ENCODE assay signal across 8 mouse cellular contexts in the genomic region with DNA sequence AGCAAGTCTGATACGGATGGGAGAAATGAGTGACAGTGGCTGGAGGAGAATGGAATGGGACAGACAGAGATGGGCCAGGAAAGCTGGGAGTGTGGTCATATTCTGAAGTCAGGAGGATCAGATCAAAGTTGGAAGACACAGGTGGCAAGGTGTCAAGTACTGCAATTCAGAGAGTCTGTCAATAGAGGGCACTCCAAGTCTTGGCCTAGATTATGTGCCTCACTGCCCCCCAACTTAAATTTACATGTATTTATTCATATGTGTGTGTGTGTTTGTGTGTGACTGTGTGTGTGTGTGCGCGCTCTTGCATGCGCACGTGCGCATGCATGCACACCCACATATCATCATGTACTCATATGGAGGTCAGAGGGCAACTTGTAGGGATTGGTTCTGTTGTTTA.
DNase-seq lines count a peak whose midpoint lies in the region; ATAC-seq and TF ChIP-seq lines count a peak whose summit lies in the region.

No protein-coding gene starts in this region.

- peak; percentile 66; the same call in 1 of the 2 replicates for TF ChIP-seq CTCF in brain, embryonic 14.5 days (IDR thresholded peaks at IDR 0.05; ENCODE audit: borderline replicate concordance, extremely low read depth, insufficient read depth, insufficient read length)

- no peak overlapping the region for H3K4me3 ChIP-seq in forebrain, embryonic 11.5 days (ENCODE audit: low read depth, low read length)

- ATAC-seq in forebrain, embryonic 11.5 days (replicated peaks; ENCODE audit: low FRiP score), result peak; percentile 73

- no peaks in the 10 kb centered on the region; the same call in 1 of the 2 replicates for H3K4me1 ChIP-seq in forebrain, embryonic 11.5 days (replicated peaks; ENCODE audit: control insufficient read depth, insufficient read depth, low read length)

- H3K27me3 ChIP-seq in forebrain, embryonic 11.5 days (ENCODE audit: control insufficient read depth, insufficient read depth, low read length), result no peaks in the 10 kb centered on the region

- H3K9ac ChIP-seq in forebrain, embryonic 11.5 days (ENCODE audit: low read length), result no peak overlapping the region; the same call in 1 of the 2 replicates

- 0 out of 2 replicates have a peak overlapping the region, but pooled peaks have one; percentile 8 for H3K4me2 ChIP-seq in forebrain, embryonic 11.5 days (ENCODE audit: low read depth, low read length, severe bottlenecking)

- WGBS in forebrain, embryonic 11.5 days, result 58% methylated on average over 6 of the region's 6 CpGs

- no peak for TF ChIP-seq POLR2A in brain, embryonic 14.5 days (IDR thresholded peaks at IDR 0.05; ENCODE audit: borderline replicate concordance, extremely low read depth, insufficient read depth, insufficient read length, poor library complexity, severe bottlenecking)

- H3K36me3 ChIP-seq in forebrain, embryonic 11.5 days (ENCODE audit: control insufficient read depth, insufficient read depth, low read length), result no peaks in the 10 kb centered on the region

- H3K9me3 ChIP-seq in forebrain, embryonic 11.5 days (ENCODE audit: control insufficient read depth, low read length), result no peaks in the 10 kb centered on the region

- peak; percentile 24 for DNase-seq in adrenal gland, postnatal 10 days
- no peak for DNase-seq in adrenal gland, postnatal 4 days (ENCODE audit: low spot score in 2 of 2)
- peak; percentile 59 for DNase-seq in 416B (ENCODE audit: low read depth)
- DNase-seq in brain, embryonic 14.5 days (ENCODE audit: low read depth), result peak; percentile 68
- DNase-seq in forebrain, embryonic 11.5 days (ENCODE audit: low spot score), result peak; percentile 52
- peak; percentile 37 for DNase-seq in kidney, adult 18-20 months
- peak; percentile 5 to 24 for DNase-seq in lung, adult 18-20 months
- DNase-seq in right cerebral cortex, postnatal 25 days, result peak; percentile 14

- H3K27ac ChIP-seq in forebrain, embryonic 11.5 days (ENCODE audit: low read depth, low read length), result peak overlapping the region; percentile 46; the same call in 1 of the 2 replicates

Comparison
In these comparisons a context has a peak if more than half of its experiments do, and no peak if none do; other contexts are left out.
1. DNase-seq: peak in adrenal gland, postnatal 10 days (single experiment), 416B (single experiment), brain, embryonic 14.5 days (single experiment), forebrain, embryonic 11.5 days (single experiment), kidney, adult 18-20 months (single experiment), lung, adult 18-20 months (2 of 2) and right cerebral cortex, postnatal 25 days (single experiment); none in adrenal gland, postnatal 4 days (0 of 2).